Mouse (Mus musculus) MEL (cell line): Measurements from ENCODE around the gene Hmgcr.

Experiments used
- CTCF ChIP-seq, 3 experiments: IDR thresholded peaks in 2 of 3; conservative IDR thresholded peaks in 1 of 3; 2 replicates each; pipeline ENCODE4 v1.5.1; 2011 to 2012; ENCODE audit warnings: low read length in 3 of 3, low read depth in 2 of 3, mild to moderate bottlenecking in 2 of 3, improper control_type of control experiment in 1 of 3, inconsistent platforms in 1 of 3, mixed read lengths in 1 of 3, moderate library complexity in 1 of 3; ENCODE audit not compliant: control insufficient read depth in 1 of 3, insufficient read depth in 1 of 3, poor library complexity in 1 of 3, severe bottlenecking in 1 of 3
- EP300 ChIP-seq, 2 experiments: IDR thresholded peaks; 2 replicates each; pipeline ENCODE4 v1.6.1; 2011; ENCODE audit warnings: improper control_type of control experiment in 2 of 2, low read length in 2 of 2, low read depth in 1 of 2, mild to moderate bottlenecking in 1 of 2
- MAFK ChIP-seq: IDR thresholded peaks from 2 replicates; pipeline ENCODE4 v1.6.1; 2011; ENCODE audit warnings: low read depth, mild to moderate bottlenecking, low read length, improper control_type of control experiment, borderline replicate concordance
- MXI1 ChIP-seq: IDR thresholded peaks from 2 replicates; pipeline ENCODE4 v1.6.1; 2011; ENCODE audit warnings: mild to moderate bottlenecking, low read depth, low read length, improper control_type of control experiment
- POLR2A ChIP-seq, 2 experiments: IDR thresholded peaks; 2 replicates each; pipeline ENCODE4 v1.6.1; 2011 to 2012; ENCODE audit warnings: low read length in 2 of 2, mild to moderate bottlenecking in 2 of 2, control low read depth in 1 of 2, improper control_type of control experiment in 1 of 2, low read depth in 1 of 2, moderate library complexity in 1 of 2; ENCODE audit not compliant: control insufficient read depth in 1 of 2, insufficient read depth in 1 of 2, poor library complexity in 1 of 2
- RAD21 ChIP-seq: IDR thresholded peaks from 2 replicates; pipeline ENCODE4 v1.6.1; 2011; ENCODE audit warnings: mild to moderate bottlenecking, low read depth, low read length, improper control_type of control experiment
- USF1 ChIP-seq: IDR thresholded peaks from 2 replicates; pipeline ENCODE4 v1.6.1; 2014; ENCODE audit warnings: low read depth, mild to moderate bottlenecking, inconsistent platforms, low read length, improper control_type of control experiment, moderate library complexity
- ZNF384 ChIP-seq: IDR thresholded peaks from 2 replicates; pipeline ENCODE4 v1.6.1; 2012; ENCODE audit warnings: low read depth, mild to moderate bottlenecking, inconsistent platforms, low read length, improper control_type of control experiment

GRCm38 (mm10) chr13:96675756-96676155 is 5.0 kb upstream of the Hmgcr start:
- no peak for TF ChIP-seq ZNF384
- no peak for TF ChIP-seq POLR2A (IDR thresholded peaks at IDR 0.05; ENCODE audit: control insufficient read depth in 1 of 2, insufficient read depth in 1 of 2, low read depth in 1 of 2, low read length in 2 of 2, poor library complexity in 1 of 2)
- no peak for TF ChIP-seq MAFK
- TF ChIP-seq CTCF (IDR thresholded peaks at IDR 0.05 in 2 of 3, conservative IDR thresholded peaks at IDR 0.05 in 1 of 3; ENCODE audit: control insufficient read depth in 1 of 3, insufficient read depth in 1 of 3, low read depth in 2 of 3, low read length in 3 of 3, poor library complexity in 1 of 3, severe bottlenecking in 1 of 3), result no peak
- no peak for TF ChIP-seq EP300 (IDR thresholded peaks at IDR 0.05; ENCODE audit: low read depth in 1 of 2, low read length in 2 of 2)
- TF ChIP-seq MXI1, result no peak
- TF ChIP-seq RAD21, result no peak
- no peak for TF ChIP-seq USF1
